Mouse (Mus musculus): Measurements from ENCODE around the gene Dnlz. TPM values are rescaled to one million over a fixed set of nuclear protein-coding genes. Genes with fewer than 3 reads are reported as not detected.

The Dnlz gene
- polyA plus RNA-seq, 1 experiment from 2014 or later, result 19.3 TPM

DNA sequence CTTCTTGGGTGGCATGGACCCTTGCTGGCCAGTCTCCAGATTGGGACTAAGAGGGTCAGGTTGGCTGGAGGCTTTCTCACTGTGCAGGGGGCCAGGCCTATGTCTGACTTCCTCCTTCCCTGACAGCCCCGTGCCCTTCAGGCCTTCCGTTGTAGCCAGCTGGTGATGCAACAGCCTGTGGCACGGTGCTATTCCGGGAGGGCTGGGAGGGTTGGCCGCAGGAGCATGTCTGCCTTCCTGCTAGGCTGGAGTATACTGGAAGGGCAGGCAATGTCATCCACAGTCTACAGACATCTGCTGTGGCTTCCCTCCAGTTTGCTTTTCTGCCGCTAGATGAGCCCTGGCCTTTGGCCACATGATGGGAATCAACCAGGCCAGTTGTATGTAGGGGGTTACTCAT lies 8.1 kb upstream of the Dnlz start:
- H3K27me3 ChIP-seq, result no peaks in the 10 kb centered on the region
- no peak for TF ChIP-seq CTCF (IDR thresholded peaks at IDR 0.05)
- no peak for DNase-seq (ENCODE audit: low read depth, low spot score)
- CTCF ChIA-PET, result interaction anchor here (0.6 kb wide), 1 partner anchor 38 kb away, joined by 3 read pairs; no protein-coding TSS in a partner anchor
- POLR2A ChIA-PET, result interaction anchor here (0.6 kb wide), 1 partner anchor 123 kb away, joined by 3 read pairs; no protein-coding TSS in a partner anchor
- ATAC-seq, result no peak
- in situ Hi-C loops (cut with MboI; ENCODE audit: low pct_unique_long_range_greater_than_20kb), result no loop called here

DNA sequence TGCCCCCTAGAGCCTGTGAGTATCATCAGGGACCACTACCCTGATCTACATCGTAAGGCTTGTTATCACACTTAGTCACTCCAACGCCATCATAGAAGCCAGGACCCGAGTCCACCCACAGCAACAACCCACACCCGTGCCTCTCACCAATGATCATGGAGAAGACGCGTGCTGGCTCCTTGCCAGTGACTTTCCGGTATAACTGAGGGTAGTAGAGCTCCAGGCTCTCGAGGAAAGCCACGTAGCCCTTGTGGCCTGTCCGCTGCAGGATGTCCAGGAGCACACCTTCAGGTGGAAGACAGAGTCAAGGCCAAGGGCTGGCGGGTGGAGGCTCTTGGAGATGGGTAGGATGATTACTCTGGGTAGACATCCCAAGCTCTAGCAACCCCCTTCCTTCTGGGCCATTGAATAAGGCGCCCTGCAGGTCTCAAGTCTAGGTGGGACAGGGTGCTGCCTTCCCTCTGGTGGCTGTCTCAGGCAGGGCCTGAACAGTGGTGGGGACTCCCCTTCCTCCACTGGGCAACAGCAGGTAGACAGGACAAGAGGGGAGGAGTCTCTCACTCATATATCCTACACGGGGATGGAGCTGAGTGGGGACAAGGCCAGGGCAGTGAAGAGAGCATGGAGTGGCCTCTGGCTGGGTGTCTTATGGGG lies 6.9 kb upstream of the Dnlz start:
- TF ChIP-seq CTCF (IDR thresholded peaks at IDR 0.05), result no peak
- ATAC-seq (no peak), DNase-seq (ENCODE audit: low read depth, low spot score) (no peak)
- no peaks in the 10 kb centered on the region for H3K27me3 ChIP-seq
- in situ Hi-C loops (cut with MboI; ENCODE audit: low pct_unique_long_range_greater_than_20kb), result no loop called here
- ChIA-PET POLR2A (interaction anchor here (0.6 kb wide), 1 partner anchor 900 kb away, joined by 3 read pairs; no protein-coding TSS in a partner anchor), CTCF (no interaction called here)

DNA sequence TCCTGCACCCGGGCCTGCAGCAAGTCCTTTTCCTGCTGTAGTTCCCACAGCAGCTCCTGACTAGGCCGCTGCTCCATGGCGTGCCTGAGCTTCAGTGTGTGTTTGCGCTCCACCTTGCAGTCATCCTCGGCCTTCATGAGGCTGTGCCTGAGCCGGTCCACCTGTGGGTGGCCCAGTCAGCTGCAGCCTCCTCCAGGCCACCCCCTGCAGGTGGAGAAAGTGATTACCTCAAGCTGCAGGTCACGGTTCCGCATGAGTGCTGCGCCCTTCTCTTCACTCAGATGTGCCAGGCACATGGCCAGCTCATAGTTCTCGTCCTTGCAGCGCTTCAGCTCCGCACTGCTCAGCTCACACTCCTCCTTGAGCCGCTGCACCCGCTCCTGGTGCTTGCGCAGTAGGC lies 5.6 kb upstream of the Dnlz start:
- no peak for TF ChIP-seq CTCF (IDR thresholded peaks at IDR 0.05)
- ATAC-seq (no peak), DNase-seq (ENCODE audit: low read depth, low spot score) (no peak)
- CTCF ChIA-PET, result no interaction called here
- in situ Hi-C loops (cut with MboI; ENCODE audit: low pct_unique_long_range_greater_than_20kb), result no loop called here
- POLR2A ChIA-PET, result no interaction called here
- H3K27me3 ChIP-seq, result no peaks in the 10 kb centered on the region

DNA sequence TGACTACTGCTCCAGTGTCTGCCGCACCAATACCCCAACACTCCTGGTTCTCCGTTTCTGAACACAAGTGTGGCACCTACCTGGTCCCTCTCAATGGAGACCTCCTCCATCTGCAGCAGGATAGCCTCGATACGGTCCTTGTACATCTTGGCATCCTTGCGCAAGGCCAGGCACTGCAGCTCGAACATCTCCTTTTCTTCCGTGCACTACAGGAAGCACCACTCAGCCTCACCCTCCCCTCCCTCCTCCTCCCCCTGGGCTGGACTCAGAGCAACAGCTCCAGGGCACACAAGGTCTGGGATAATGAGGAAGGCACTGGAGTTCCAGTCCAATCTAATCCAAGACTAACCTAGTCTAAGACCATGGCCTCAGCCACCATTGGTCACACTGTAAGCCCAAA lies 4.8 kb upstream of the Dnlz start:
- ChIA-PET CTCF (no interaction called here), POLR2A (no interaction called here)
- no peaks in the 10 kb centered on the region for H3K27me3 ChIP-seq
- ATAC-seq, result no peak
- in situ Hi-C loops (cut with MboI; ENCODE audit: low pct_unique_long_range_greater_than_20kb), result no loop called here
- no peak for DNase-seq (ENCODE audit: low read depth, low spot score)
- no peak for TF ChIP-seq CTCF (IDR thresholded peaks at IDR 0.05)

DNA sequence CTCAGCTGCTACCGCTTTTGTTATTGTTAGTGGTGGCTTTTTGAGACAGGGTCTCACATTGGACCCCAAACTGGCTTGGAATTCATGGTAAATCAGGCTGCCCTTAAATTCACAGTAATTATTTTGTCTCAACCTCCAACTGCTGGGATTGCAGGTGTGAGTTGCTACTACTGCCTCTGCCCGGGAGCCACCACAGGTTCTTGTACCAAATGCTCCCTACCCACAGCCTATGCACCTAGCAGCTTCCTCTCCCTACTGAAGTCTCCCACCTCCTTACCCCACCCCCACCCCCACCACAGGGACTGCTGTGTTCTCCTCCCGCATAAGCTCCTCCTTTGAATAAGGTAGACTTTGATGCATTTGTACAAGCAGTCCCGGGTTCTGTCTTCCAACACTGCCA lies 4.3 kb upstream of the Dnlz start:
- no peaks in the 10 kb centered on the region for H3K27me3 ChIP-seq
- in situ Hi-C loops (cut with MboI; ENCODE audit: low pct_unique_long_range_greater_than_20kb), result no loop called here
- ChIA-PET POLR2A (no interaction called here), CTCF (no interaction called here)
- DNase-seq (ENCODE audit: low read depth, low spot score), result no peak
- no peak for ATAC-seq
- no peak for TF ChIP-seq CTCF (IDR thresholded peaks at IDR 0.05)

DNA sequence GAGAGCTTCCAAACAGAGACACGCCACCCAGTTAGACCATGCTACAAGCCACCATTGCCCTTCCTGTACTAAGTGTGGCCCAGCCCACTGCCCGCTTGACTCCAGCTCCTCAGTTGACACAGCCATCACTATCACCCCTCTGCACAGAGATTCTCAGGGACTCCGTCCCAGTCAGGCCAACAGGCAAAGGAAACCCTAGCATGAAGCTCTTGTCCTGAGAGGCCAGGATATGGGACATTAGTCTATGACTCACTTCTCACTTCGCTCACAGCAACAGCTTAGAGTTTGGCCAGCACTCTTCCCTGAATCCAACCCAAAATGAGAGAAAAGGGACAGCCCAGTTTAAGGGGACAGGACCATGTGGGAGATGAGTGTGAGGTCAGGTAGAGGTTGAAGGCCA lies 2.5 kb upstream of the Dnlz start:
- in situ Hi-C loops (cut with MboI; ENCODE audit: low pct_unique_long_range_greater_than_20kb), result no loop called here
- no peaks in the 10 kb centered on the region for H3K27me3 ChIP-seq
- no peak for DNase-seq (ENCODE audit: low read depth, low spot score)
- ATAC-seq, result no peak
- POLR2A ChIA-PET, result no interaction called here
- no peak for TF ChIP-seq CTCF (IDR thresholded peaks at IDR 0.05)
- CTCF ChIA-PET, result interaction anchor here (0.6 to 1.3 kb wide), 2 partner anchors 24 to 29 kb away, joined by 3 read pairs; no protein-coding TSS in a partner anchor

DNA sequence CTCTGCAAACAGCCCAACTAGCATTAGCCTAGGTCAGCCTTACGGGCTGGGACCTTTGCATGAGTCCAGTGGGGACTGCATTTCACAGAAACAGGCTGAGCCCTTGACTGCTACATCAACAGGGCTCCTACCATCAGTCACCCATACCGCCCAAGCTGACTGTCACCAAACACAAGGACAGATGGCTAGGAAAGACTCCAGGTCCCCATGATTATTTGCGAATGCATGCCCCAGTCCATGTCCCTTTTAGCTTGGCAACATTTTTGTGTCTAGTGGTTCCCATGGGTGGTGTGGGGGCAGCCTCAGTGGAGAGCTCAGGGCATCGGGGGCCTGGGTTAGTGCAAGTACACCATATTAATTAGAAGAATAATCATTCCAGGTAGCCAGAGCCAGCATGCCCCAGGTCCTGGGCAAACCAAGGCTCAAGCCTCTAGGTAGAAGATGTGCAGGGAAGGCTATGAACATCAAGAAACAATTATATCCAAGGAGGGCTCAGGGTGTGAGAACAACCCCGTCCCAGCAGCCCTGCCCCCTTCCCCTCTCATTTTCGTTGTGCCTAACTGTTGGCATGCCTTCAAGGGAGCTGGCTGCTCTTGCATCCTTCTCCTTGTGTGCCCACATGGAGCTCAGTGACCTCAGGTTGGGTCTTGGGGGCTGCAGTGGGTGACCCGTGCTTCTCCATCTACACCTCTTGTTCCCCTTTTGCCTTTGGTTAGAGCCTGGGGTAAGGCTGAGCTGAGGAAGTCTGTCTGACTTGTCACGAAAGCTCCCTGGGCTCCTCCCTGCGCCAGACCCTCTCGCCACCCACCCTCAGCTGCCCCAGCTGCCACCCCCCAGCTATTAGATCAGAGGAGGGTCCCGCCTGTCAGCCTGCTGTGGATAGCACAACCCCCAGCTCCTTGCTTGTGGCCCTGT lies 1.4 kb upstream of the Dnlz start:
- no peak for TF ChIP-seq CTCF (IDR thresholded peaks at IDR 0.05)
- ChIA-PET CTCF (no interaction called here), POLR2A (interaction anchor here (0.7 to 1.8 kb wide), 3 partner anchors 18 to 34 kb away, joined by 3 to 4 read pairs (median 3); no protein-coding TSS in a partner anchor)
- no peak for ATAC-seq
- H3K27me3 ChIP-seq, result no peaks in the 10 kb centered on the region
- no peak for DNase-seq (ENCODE audit: low read depth, low spot score)
- in situ Hi-C loops (cut with MboI; ENCODE audit: low pct_unique_long_range_greater_than_20kb), result no loop called here

DNA sequence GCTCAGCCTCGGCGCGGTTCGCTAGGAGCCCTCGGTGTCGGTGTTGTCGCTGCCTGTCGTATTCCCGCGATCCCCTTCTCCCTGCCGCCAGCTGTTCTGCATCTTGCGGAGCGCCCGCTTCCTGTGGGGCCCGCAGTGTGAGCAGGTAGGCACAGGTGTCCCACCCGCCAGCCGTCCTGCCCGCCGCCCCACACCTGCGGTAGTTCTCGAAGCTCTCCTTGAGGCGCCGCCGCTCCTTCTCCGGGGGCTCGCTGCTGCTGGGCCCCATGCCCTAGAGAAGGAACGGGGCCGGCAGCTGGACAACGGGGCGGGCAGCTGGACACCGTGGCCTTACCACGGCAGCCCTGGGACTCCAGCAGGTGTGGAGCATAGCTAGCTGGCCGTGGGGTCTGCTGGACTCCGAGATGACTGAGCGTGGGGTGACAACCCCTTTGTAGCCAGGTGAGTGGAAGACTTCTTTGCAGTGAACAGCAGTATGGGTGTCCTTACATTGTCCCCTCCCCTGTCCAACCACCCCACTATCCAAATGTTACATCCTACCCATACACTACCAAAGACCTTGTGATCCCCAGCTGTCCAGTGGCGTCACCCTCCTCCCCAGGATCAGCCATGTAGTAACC lies 491 bp upstream of the Dnlz start:
- no peaks in the 10 kb centered on the region for H3K27me3 ChIP-seq
- in situ Hi-C loops (cut with MboI; ENCODE audit: low pct_unique_long_range_greater_than_20kb), result no loop called here
- TF ChIP-seq CTCF (IDR thresholded peaks at IDR 0.05), result no peak
- peak; percentile 12 for ATAC-seq
- POLR2A ChIA-PET, result interaction anchor here (0.5 to 1.8 kb wide), 5 partner anchors 20 to 1129 kb away, joined by 3 to 14 read pairs (median 6); no protein-coding TSS in a partner anchor
- CTCF ChIA-PET, result interaction anchor here (0.9 to 1.6 kb wide), 3 partner anchors 13 to 34 kb away, joined by 3 to 7 read pairs (median 4); no protein-coding TSS in a partner anchor
- no peak for DNase-seq (ENCODE audit: low read depth, low spot score)

DNA sequence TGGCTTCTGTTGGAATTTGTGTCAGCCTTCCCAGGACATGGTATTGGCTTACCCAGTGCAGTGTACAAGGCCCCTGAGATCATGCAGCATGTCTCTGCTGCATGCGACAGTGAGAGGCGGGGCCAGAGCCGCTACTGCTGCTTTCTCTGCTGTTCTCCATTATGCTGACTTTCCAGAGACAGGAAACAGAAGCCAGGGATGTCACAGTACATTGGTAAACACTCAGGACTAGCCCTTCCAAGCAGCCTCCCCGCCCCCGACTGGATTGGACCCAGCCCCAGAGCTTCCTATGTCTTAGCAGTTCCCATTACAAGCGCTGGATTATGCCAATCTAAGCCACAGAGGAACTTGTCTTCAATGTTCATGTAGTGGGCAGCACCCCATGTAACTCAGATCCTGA lies 3.7 kb downstream of the Dnlz start:
- ChIA-PET POLR2A (no interaction called here), CTCF (no interaction called here)
- in situ Hi-C loops (cut with MboI; ENCODE audit: low pct_unique_long_range_greater_than_20kb), result no loop called here
- DNase-seq (ENCODE audit: low read depth, low spot score), result no peak
- no peak for ATAC-seq
- TF ChIP-seq CTCF (IDR thresholded peaks at IDR 0.05), result no peak
- no peaks in the 10 kb centered on the region for H3K27me3 ChIP-seq

DNA sequence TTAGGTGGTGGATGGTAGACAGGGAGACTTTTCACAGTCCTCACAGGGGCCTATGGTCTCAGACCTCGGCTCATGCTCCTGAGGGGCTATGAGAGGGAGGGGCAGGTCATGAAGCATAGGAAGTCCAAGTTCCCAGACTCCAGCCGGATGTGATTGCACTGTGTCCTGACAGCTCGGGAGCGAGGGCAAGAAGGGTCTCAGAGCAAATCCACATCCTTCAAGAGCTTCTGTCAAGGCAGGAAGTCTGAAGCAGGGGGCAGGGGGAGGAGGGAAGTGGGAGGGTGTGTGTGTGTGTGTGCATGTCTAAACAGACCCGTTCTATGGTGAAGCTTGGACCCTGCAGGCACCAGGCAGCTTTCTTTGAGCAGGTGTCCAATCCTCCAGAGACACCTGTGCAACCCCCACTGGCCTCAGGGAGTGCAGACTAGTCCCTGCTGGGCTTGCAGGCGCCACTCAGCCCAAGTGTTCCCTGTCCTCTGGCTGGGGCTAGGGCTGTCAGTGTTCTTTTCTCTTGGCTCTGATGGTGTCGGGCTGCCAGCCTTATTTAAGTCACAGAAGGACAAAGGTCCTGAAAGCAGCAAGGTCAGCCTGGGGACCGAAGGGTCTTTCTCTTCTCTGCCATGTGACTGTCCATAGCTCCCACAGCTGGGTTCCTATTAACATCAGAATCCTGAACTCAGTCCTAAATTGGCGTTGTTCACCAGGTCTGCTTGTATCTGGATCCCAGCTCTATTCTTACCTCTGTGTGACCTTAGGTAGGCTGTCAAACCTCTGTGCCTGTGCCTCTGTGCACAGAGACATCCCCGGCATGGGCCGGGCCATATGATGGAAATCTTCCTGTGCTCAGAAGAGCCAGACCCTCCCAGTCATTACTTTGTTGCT lies 9.1 kb downstream of the Dnlz start:
- no peak for TF ChIP-seq CTCF (IDR thresholded peaks at IDR 0.05)
- DNase-seq (ENCODE audit: low read depth, low spot score) (no peak), ATAC-seq (no peak)
- in situ Hi-C loops (cut with MboI; ENCODE audit: low pct_unique_long_range_greater_than_20kb), result no loop called here
- H3K27me3 ChIP-seq, result no peaks in the 10 kb centered on the region
- ChIA-PET CTCF (interaction anchor here (3.7 to 4.1 kb wide), 2 partner anchors 12 to 17 kb away, joined by 14 to 22 read pairs; no protein-coding TSS in a partner anchor), POLR2A (no interaction called here)
